Mouse (Mus musculus) CH12.LX (cell line): Measurements from ENCODE around the gene Stox2. TPM values are rescaled to one million over a fixed set of nuclear protein-coding genes. Genes with fewer than 3 reads are reported as not detected.
"Not testable (repeated sequence)": the region's sequence is repeated elsewhere in the genome, so short reads cannot be mapped to it uniquely, and the experiment has no call there.

ENCODE experiments used
- DNase-seq: peaks from one replicate; pipeline ENCODE4 v3.0.0-alpha.2; 2013; ENCODE audit errors: extremely low read depth
- H3K27ac ChIP-seq: 2 replicates; pipeline ENCODE4 v1.5.1; 2012; ENCODE audit warnings: low read depth, mild to moderate bottlenecking, control low read depth, moderate library complexity; ENCODE audit not compliant: insufficient read depth
- H3K27me3 ChIP-seq: replicated peaks from 2 replicates; pipeline ENCODE3; 2012; ENCODE audit warnings: inconsistent platforms
- H3K36me3 ChIP-seq, 2 experiments: replicated peaks in 1 of 2; 2 replicates each; pipeline versions ENCODE3 to v1.6.1; 2012; ENCODE audit warnings: inconsistent platforms in 1 of 2, low read length in 1 of 2, mild to moderate bottlenecking in 1 of 2, mixed read lengths in 1 of 2, moderate library complexity in 1 of 2; ENCODE audit not compliant: control insufficient read depth in 1 of 2, insufficient read depth in 1 of 2
- H3K4me1 ChIP-seq, 2 experiments: 2 replicates each; pipeline ENCODE4 v1.6.1; 2012; ENCODE audit warnings: inconsistent platforms in 1 of 2, moderate library complexity in 1 of 2; ENCODE audit not compliant: insufficient read depth in 2 of 2, control insufficient read depth in 1 of 2
- H3K4me2 ChIP-seq: 2 replicates; pipeline ENCODE4 v1.6.1; 2012; ENCODE audit warnings: low read depth, mild to moderate bottlenecking, control low read depth; ENCODE audit not compliant: poor library complexity, insufficient read depth, severe bottlenecking
- H3K4me3 ChIP-seq, 3 experiments: fragments of 150-350 bp in 1 of 3; sonication (generic) in 1 of 3; replicated peaks in 1 of 3; 2 replicates each; pipeline versions ENCODE3 to v1.5.1; 2011 to 2012; ENCODE audit warnings: low read depth in 2 of 3, low read length in 2 of 3, mild to moderate bottlenecking in 2 of 3, moderate library complexity in 2 of 3, control low read depth in 1 of 3, improper control_type of control experiment in 1 of 3, inconsistent platforms in 1 of 3, mixed read lengths in 1 of 3; ENCODE audit not compliant: poor library complexity in 1 of 3
- H3K79me2 ChIP-seq: replicated peaks from 2 replicates; pipeline ENCODE4 v1.6.1; 2012; ENCODE audit warnings: mild to moderate bottlenecking, moderate library complexity; ENCODE audit not compliant: control insufficient read depth, poor library complexity, insufficient read depth, severe bottlenecking; ENCODE audit errors: extremely low read depth
- H3K9ac ChIP-seq: 2 replicates; pipeline ENCODE4 v1.6.1; 2012; ENCODE audit warnings: low read depth, mild to moderate bottlenecking, control low read depth, moderate library complexity; ENCODE audit not compliant: insufficient read depth
- H3K9me3 ChIP-seq: replicated peaks from 2 replicates; pipeline ENCODE3; 2012; ENCODE audit warnings: low read length, inconsistent platforms, mixed read lengths
- BHLHE40 ChIP-seq: IDR thresholded peaks from 2 replicates; pipeline ENCODE4 v1.6.1; 2011; ENCODE audit warnings: mild to moderate bottlenecking, low read depth, low read length, improper control_type of control experiment
- CHD1 ChIP-seq: IDR thresholded peaks from 2 replicates; pipeline ENCODE4 v1.6.1; 2012; ENCODE audit warnings: low read depth, low read length, improper control_type of control experiment, inconsistent platforms
- CHD2 ChIP-seq: IDR thresholded peaks from 2 replicates; pipeline ENCODE4 v1.6.1; 2011; ENCODE audit warnings: low read length, improper control_type of control experiment
- E2F4 ChIP-seq: IDR thresholded peaks from 2 replicates; pipeline ENCODE4 v1.6.1; 2011; ENCODE audit warnings: low read depth, low read length, improper control_type of control experiment; ENCODE audit not compliant: insufficient replicate concordance
- GABPA ChIP-seq: IDR thresholded peaks from 2 replicates; pipeline ENCODE4 v1.6.1; 2012; ENCODE audit warnings: low read depth, low read length, improper control_type of control experiment, inconsistent platforms; ENCODE audit not compliant: insufficient replicate concordance
- HCFC1 ChIP-seq: IDR thresholded peaks from 2 replicates; pipeline ENCODE4 v1.6.1; 2012; ENCODE audit warnings: low read depth, mild to moderate bottlenecking, inconsistent platforms, low read length, improper control_type of control experiment
- IRF4 ChIP-seq: IDR thresholded peaks from 2 replicates; pipeline ENCODE4 v1.6.1; 2014; ENCODE audit warnings: low read depth, mild to moderate bottlenecking, inconsistent platforms, low read length, improper control_type of control experiment
- JUN ChIP-seq: IDR thresholded peaks from 2 replicates; pipeline ENCODE4 v1.6.1; 2011; ENCODE audit warnings: low read depth, mild to moderate bottlenecking, low read length, improper control_type of control experiment, moderate library complexity; ENCODE audit not compliant: insufficient read depth
- JUND ChIP-seq: conservative IDR thresholded peaks from 2 replicates; pipeline ENCODE4 v1.6.1; 2011; ENCODE audit warnings: low read depth, low read length, improper control_type of control experiment
- KAT2A ChIP-seq: IDR thresholded peaks from 2 replicates; pipeline ENCODE4 v1.6.1; 2012; ENCODE audit warnings: low read length, improper control_type of control experiment, inconsistent platforms; ENCODE audit not compliant: insufficient replicate concordance
- MAFK ChIP-seq: IDR thresholded peaks from 2 replicates; pipeline ENCODE4 v1.6.1; 2011; ENCODE audit warnings: low read length, improper control_type of control experiment; ENCODE audit not compliant: insufficient replicate concordance
- MAX ChIP-seq: IDR thresholded peaks from 2 replicates; pipeline ENCODE4 v1.6.1; 2011; ENCODE audit warnings: low read length, improper control_type of control experiment
- MAZ ChIP-seq: IDR thresholded peaks from 2 replicates; pipeline ENCODE4 v1.6.1; 2012; ENCODE audit warnings: low read depth, mild to moderate bottlenecking, inconsistent platforms, low read length, improper control_type of control experiment, moderate library complexity
- MXI1 ChIP-seq: IDR thresholded peaks from 2 replicates; pipeline ENCODE4 v1.6.1; 2011; ENCODE audit warnings: mild to moderate bottlenecking, low read depth, low read length, improper control_type of control experiment
- NELFE ChIP-seq: IDR thresholded peaks from 2 replicates; pipeline ENCODE4 v1.6.1; 2011; ENCODE audit warnings: low read depth, low read length, improper control_type of control experiment
- POLR2A ChIP-seq: IDR thresholded peaks from 2 replicates; pipeline ENCODE4 v1.6.1; 2011; ENCODE audit warnings: low read depth, mild to moderate bottlenecking, improper control_type of control experiment, low read length
- RAD21 ChIP-seq: IDR thresholded peaks from 2 replicates; pipeline ENCODE4 v1.6.1; 2011; ENCODE audit warnings: low read depth, mild to moderate bottlenecking, low read length, improper control_type of control experiment, moderate library complexity
- RCOR1 ChIP-seq: conservative IDR thresholded peaks from 2 replicates; pipeline ENCODE4 v1.6.1; 2012; ENCODE audit warnings: low read depth, mild to moderate bottlenecking, inconsistent platforms, low read length, improper control_type of control experiment
- SIN3A ChIP-seq: IDR thresholded peaks from 2 replicates; pipeline ENCODE4 v1.6.1; 2012; ENCODE audit warnings: low read length, improper control_type of control experiment, inconsistent platforms
- SMC3 ChIP-seq: IDR thresholded peaks from 2 replicates; pipeline ENCODE4 v1.6.1; 2011; ENCODE audit warnings: low read depth, low read length, improper control_type of control experiment
- USF2 ChIP-seq: conservative IDR thresholded peaks from 2 replicates; pipeline ENCODE4 v1.6.1; 2011; ENCODE audit warnings: low read depth, low read length, improper control_type of control experiment
- ZMIZ1 ChIP-seq: IDR thresholded peaks from 2 replicates; pipeline ENCODE4 v1.6.1; 2012; ENCODE audit warnings: low read depth, mild to moderate bottlenecking, inconsistent platforms, low read length, improper control_type of control experiment
- dilution Hi-C: fragments of 300-500 bp; cut with MboI; formaldehyde crosslinking; loops from 2 replicates; pipeline ENCODE4 v1.14.3; 2020; ENCODE audit warnings: low sequenced_read_pairs; ENCODE audit not compliant: extremely low pct_unique_long_range_greater_than_20kb, extremely low pct_ligation_motif_present
- in situ Hi-C: fragments of 300-500 bp; cut with MboI; formaldehyde crosslinking; loops from 3 replicates; pipeline ENCODE4 v1.14.3; 2019; ENCODE audit warnings: low sequenced_read_pairs, low pct_ligation_motif_present, low pct_unique_long_range_greater_than_20kb, mixed read lengths
- polyA plus RNA-seq: library from polyadenylated mRNA; unstranded; fragments of >175 nt; gene quantifications from 2 replicates; pipeline ENCODE4 v1.2.1, GENCODE M21; 2012; ENCODE audit warnings: low read depth; ENCODE audit not compliant: insufficient read length
- total RNA-seq, 2 experiments: library from RNA; depleted of rRNA; stranded (reverse); fragments of 300-350 nt in 1 of 2; fragments of >200 nt in 1 of 2; gene quantifications; 2 replicates each; pipeline ENCODE4 v1.2.3; 2012 to 2014

Gene Stox2
- total and polyA plus RNA-seq, 3 experiments: 0.23 to 1.0 (median 0.42) TPM

- H3K79me2 ChIP-seq: no peaks in the 10 kb centered on the region
- no peak overlapping the region for H3K4me3 ChIP-seq
- no peaks in the 10 kb centered on the region for H3K4me1 ChIP-seq
- no peaks in the 10 kb centered on the region for H3K27me3 ChIP-seq
- dilution Hi-C loops (no loop called here), in situ Hi-C loops (no loop called here)
- H3K36me3 ChIP-seq: no peaks in the 10 kb centered on the region
- no peak overlapping the region for H3K9ac ChIP-seq
- no peak overlapping the region for H3K4me2 ChIP-seq
- DNase-seq: no peak
- no peak overlapping the region for H3K27ac ChIP-seq
- TF ChIP-seq JUN (no peak), MAZ (no peak), KAT2A (no peak), CHD2 (no peak)
- no peaks in the 10 kb centered on the region for H3K9me3 ChIP-seq
These were observed 10.3 kb downstream of the Stox2 start for GRCm38 (mm10) chr8:47435861-47436260.

GRCm38 (mm10) chr8:47435412-47435811 lies 10.8 kb downstream of the Stox2 start:
- Histone ChIP-seq H3K36me3 (no peaks in the 10 kb centered on the region), H3K9me3 (no peaks in the 10 kb centered on the region), H3K27ac (no peak overlapping the region), H3K4me3 (no peak overlapping the region), H3K4me1 (no peaks in the 10 kb centered on the region), H3K4me2 (no peak overlapping the region)
- dilution Hi-C loops: no loop called here
- in situ Hi-C loops: no loop called here
- DNase-seq: no peak
- TF ChIP-seq MAFK: no peak
- no peak for TF ChIP-seq POLR2A
- no peak for TF ChIP-seq MAX
- TF ChIP-seq SIN3A: no peak
- no peak for TF ChIP-seq BHLHE40
- TF ChIP-seq NELFE: no peak
- TF ChIP-seq IRF4: no peak
- TF ChIP-seq CHD1: no peak
- TF ChIP-seq JUND: no peak
- TF ChIP-seq GABPA: no peak
- TF ChIP-seq, all 38 proteins: peak for 0
- Histone ChIP-seq H3K27me3 (no peaks in the 10 kb centered on the region), H3K9ac (no peak overlapping the region), H3K79me2 (no peaks in the 10 kb centered on the region)

- Histone ChIP-seq H3K9ac (no peak overlapping the region), H3K27ac (no peak overlapping the region)
- DNase-seq: no peak
- TF ChIP-seq ZMIZ1: no peak
- TF ChIP-seq MAX: no peak
- no peak for TF ChIP-seq USF2
- TF ChIP-seq CHD1: no peak
- no peak for TF ChIP-seq BHLHE40
- no peak for TF ChIP-seq RCOR1
- no peak for TF ChIP-seq SMC3
- no peak for TF ChIP-seq MXI1
- no peak for TF ChIP-seq KAT2A
- no peak for TF ChIP-seq HCFC1
- TF ChIP-seq E2F4: no peak
- TF ChIP-seq RAD21: no peak
- TF ChIP-seq, all 38 proteins: peak for 0
- dilution Hi-C loops (no loop called here), in situ Hi-C loops (no loop called here)
- Histone ChIP-seq H3K36me3 (no peaks in the 10 kb centered on the region), H3K27me3 (no peaks in the 10 kb centered on the region), H3K4me2 (no peak overlapping the region), H3K79me2 (no peaks in the 10 kb centered on the region), H3K4me3 (no peak overlapping the region), H3K4me1 (no peaks in the 10 kb centered on the region), H3K9me3 (no peaks in the 10 kb centered on the region)
These were observed 14.9 kb downstream of the Stox2 start for GRCm38 (mm10) chr8:47431263-47431662.

DNA sequence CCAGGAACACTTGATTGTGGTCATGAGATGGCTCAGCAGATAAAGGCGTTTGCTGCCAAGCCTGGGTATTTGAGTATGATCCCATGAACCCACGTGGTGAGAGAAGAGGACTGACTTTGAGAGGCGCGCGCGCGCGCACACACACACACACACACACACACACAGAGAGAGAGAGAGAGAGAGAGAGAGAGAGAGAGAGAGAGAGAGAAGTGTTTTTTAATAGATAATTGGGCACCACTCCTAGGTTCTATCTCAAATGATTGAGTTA lies 32.0 kb downstream of the Stox2 start:
- H3K9me3 ChIP-seq, H3K27me3 ChIP-seq, H3K79me2 ChIP-seq, H3K27ac ChIP-seq, H3K36me3 ChIP-seq, H3K4me1 ChIP-seq, in situ Hi-C loops, H3K9ac ChIP-seq, dilution Hi-C loops: not testable (repeated sequence)
- H3K4me3 ChIP-seq: peak overlapping the region in 2 of 3 experiments; percentile 71 to 76
- peak overlapping the region; percentile 58 for H3K4me2 ChIP-seq
- peak; percentile 35 for DNase-seq
